Mouse (Mus musculus) limb, embryonic 14.5 days (tissue): ENCODE data around the gene Ccr2. TPM values are rescaled to one million over a fixed set of nuclear protein-coding genes. Genes with fewer than 3 reads are reported as not detected.
"Not testable (repeated sequence)": the region's sequence is repeated elsewhere in the genome, so short reads cannot be mapped to it uniquely, and the experiment has no call there.

Experiments
- ATAC-seq: fragments of 200-750 bp; cut with Nextera tagmentation; 2 replicates; pipeline ENCODE4 v1.8.0; 2017; ENCODE audit warnings: low read depth, moderate number of reproducible peaks, moderate TSS enrichment; ENCODE audit not compliant: low FRiP score
- DNase-seq: peaks from one replicate; pipeline ENCODE4 v3.0.0-alpha.2; 2015; ENCODE audit warnings: low spot score
- H3K27ac ChIP-seq: fragments of 300-500 bp; sonication (generic); replicated peaks from 2 replicates; pipeline ENCODE4 v1.5.1; 2014; ENCODE audit warnings: low read depth, mild to moderate bottlenecking, low read length, moderate library complexity, mixed read lengths
- H3K27me3 ChIP-seq: fragments of 300-500 bp; sonication (generic); 2 replicates; pipeline ENCODE4 v1.6.1; 2014; ENCODE audit warnings: low read length, mixed read lengths; ENCODE audit not compliant: control insufficient read depth, insufficient read depth
- H3K36me3 ChIP-seq: fragments of 300-500 bp; sonication (generic); 2 replicates; pipeline ENCODE4 v1.6.1; 2014; ENCODE audit warnings: mild to moderate bottlenecking, low read length, moderate library complexity, mixed read lengths; ENCODE audit not compliant: control insufficient read depth, insufficient read depth
- H3K4me1 ChIP-seq: fragments of 300-500 bp; sonication (generic); 2 replicates; pipeline ENCODE4 v1.6.1; 2014; ENCODE audit warnings: antibody characterized with exemption, low read length, mixed read lengths; ENCODE audit not compliant: control insufficient read depth, insufficient read depth
- H3K4me2 ChIP-seq: fragments of 300-500 bp; sonication (generic); replicated peaks from 2 replicates; pipeline ENCODE4 v1.6.1; 2014; ENCODE audit warnings: low read depth, mild to moderate bottlenecking, low read length, moderate library complexity; ENCODE audit not compliant: severe bottlenecking
- H3K4me3 ChIP-seq: fragments of 300-500 bp; sonication (generic); replicated peaks from 2 replicates; pipeline ENCODE4 v1.5.1; 2014; ENCODE audit warnings: low read length
- H3K9ac ChIP-seq: fragments of 300-500 bp; sonication (generic); 2 replicates; pipeline ENCODE4 v1.6.1; 2014; ENCODE audit warnings: mild to moderate bottlenecking, low read depth, low read length, moderate library complexity; ENCODE audit not compliant: severe bottlenecking
- H3K9me3 ChIP-seq: fragments of 300-500 bp; sonication (generic); 2 replicates; pipeline ENCODE4 v1.6.1; 2016; ENCODE audit warnings: low read length; ENCODE audit not compliant: control insufficient read depth
- POLR2A ChIP-seq: fragments of 200-500 bp; IDR thresholded peaks from 2 replicates; pipeline ENCODE4 v1.8.0; 2012; ENCODE audit warnings: inconsistent platforms, mild to moderate bottlenecking, moderate library complexity, borderline replicate concordance; ENCODE audit not compliant: insufficient read depth, insufficient read length; ENCODE audit errors: extremely low read depth
- WGBS: fragments of 180-500 bp; shearing (Covaris S2); extraction: QIAGEN DNeasy Blood & Tissue Kit; methylation state at CpG from one replicate; pipeline ENCODE4 v1.1.7; 2014; 5-methylcytosine and 5-hydroxymethylcytosine counted together
- polyA plus RNA-seq, 2 experiments: library from polyadenylated mRNA; depleted of rRNA in 1 of 2; stranded (reverse) in 1 of 2; unstranded in 1 of 2; fragments of >200 nt; fragmentation: Nextera tagmentation in 1 of 2; extraction: Ambion mirVana in 1 of 2; gene quantifications; 2 replicates each; pipeline versions ENCODE4 v1.2.1 to v1.2.3; 2012 to 2014

Gene Ccr2
- polyA plus RNA-seq, 2 experiments: 3.2 to 4.0 TPM

DNA sequence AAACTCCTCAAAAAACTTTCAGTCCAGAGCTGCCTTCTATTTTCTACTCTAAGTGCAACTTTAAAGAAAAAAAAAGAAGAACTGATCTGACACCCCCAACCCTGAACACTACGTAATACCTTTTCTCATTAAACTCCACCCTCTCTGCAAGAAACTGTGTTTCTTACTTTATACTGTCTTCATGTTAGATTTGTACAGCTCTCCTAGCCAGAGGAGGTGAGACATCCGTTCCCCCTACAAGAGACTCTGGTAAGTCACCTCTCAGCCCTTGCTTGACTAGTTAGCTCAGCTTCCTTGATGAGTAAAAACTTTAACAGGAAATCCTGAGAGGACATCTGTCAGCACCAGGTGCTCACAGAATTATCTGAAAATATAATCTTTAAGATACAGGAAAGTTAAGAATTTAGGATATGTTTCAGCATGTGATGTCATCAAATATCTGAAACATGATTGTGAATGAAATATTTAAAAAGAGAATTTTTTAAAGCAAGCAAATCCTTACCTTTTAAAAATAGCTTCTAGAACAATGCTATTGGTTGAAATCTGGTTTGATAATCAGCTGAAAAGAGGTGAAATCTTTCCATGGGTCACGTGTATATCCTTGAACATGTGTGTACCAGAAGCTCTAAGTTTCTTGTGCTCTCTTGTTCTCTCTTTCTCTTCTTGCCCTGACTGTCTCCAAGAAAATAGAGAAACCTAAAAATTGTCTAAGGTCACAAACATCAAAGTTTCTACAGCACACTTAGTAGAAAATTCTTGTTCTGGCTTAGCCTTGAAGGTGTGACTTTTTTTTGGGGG lies 19.8 kb downstream of the Ccr2 start, which contains the start of gene Ccr5:
Gene Ccr5, plus strand, starts transcription at position 157 of the 798 bp plus-strand sequence.
- no peaks in the 10 kb centered on the region for H3K36me3 ChIP-seq
- H3K9me3 ChIP-seq: no peaks in the 10 kb centered on the region
- H3K9ac ChIP-seq: no peak within 1 kb of the TSS
- ATAC-seq: no peak
- no peak within 1 kb of the TSS for H3K4me2 ChIP-seq
- TF ChIP-seq POLR2A: no peak
- 74% methylated on average over 3 of the region's 3 CpGs for WGBS
- H3K27me3 ChIP-seq: no peaks in the 10 kb centered on the region
- no peak for DNase-seq
- no peak within 1 kb of the TSS for H3K4me3 ChIP-seq
- no peaks in the 10 kb centered on the region for H3K4me1 ChIP-seq
- no peak within 1 kb of the TSS for H3K27ac ChIP-seq

DNA sequence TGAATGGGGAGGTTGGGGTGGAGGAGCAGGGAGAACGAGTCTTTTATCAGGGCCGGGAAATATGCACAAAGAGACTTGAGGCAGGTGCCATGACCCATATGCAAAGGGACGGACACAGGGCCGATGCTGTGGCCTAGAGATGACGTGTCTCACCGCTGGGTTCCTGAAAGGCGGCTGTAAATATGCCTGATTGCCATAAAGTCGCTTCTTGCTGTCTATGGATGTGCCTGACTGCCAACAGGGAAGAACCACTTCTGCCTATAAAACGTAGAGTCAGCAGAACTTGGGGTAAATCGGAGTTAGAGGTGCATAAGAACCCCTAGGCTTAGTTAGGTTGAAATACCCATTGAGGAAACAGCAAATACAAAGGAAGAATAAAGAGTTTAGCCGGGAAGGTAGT lies 23.8 kb downstream of the Ccr2 start:
- no peak overlapping the region for H3K4me3 ChIP-seq
- TF ChIP-seq POLR2A: no peak
- H3K36me3 ChIP-seq: no peaks in the 10 kb centered on the region
- H3K9me3 ChIP-seq: no peaks in the 10 kb centered on the region
- no peak overlapping the region for H3K4me2 ChIP-seq
- no peak for ATAC-seq
- H3K9ac ChIP-seq: no peak overlapping the region
- no peaks in the 10 kb centered on the region for H3K4me1 ChIP-seq
- DNase-seq: no peak
- H3K27ac ChIP-seq: no peak overlapping the region
- H3K27me3 ChIP-seq: no peaks in the 10 kb centered on the region
- 80% methylated on average over 11 of the region's 11 CpGs for WGBS

DNA sequence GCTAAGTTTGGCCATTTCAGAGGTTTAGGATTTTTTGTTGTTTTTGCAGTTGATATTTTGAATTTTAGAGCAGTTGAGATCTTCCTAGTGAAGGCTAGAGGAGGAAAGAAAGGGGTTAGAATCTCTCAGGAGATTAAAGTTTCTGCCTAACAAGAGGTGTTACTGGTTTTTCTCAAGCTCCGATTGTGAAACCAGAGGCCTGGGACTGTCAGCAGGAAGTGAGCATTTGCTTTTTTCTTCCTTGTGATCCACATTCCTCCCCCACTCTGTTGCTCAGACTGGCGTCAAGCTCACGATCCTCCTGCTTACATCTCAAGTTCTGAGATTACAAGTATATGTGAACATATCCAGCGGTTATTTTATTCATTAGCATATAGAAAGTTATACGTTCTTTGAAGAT lies 24.6 kb downstream of the Ccr2 start:
- ATAC-seq: no peak
- Histone ChIP-seq H3K9me3 (no peaks in the 10 kb centered on the region), H3K4me3 (no peak overlapping the region)

DNA sequence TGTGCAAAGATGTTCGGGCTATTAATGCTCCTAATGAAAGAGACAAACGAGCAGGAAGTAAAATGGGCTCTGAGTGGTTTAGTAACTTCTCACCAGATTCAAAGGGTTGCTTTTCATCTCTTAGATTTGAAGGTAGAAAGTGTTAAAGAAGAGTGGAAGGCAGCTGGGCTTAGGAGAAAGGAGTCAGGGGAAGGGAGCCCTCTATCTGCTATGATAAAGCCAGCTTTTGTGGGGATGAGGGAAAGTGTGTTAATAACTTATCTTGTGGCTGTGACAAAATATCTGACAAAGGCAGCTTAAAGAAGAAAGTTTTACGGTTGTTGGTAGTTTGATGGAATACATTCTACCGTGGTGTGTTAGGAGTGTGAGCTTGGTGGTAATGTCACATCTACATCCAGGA lies 25.7 kb downstream of the Ccr2 start:
- Histone ChIP-seq H3K4me2 (no peak overlapping the region), H3K27me3 (no peaks in the 10 kb centered on the region), H3K4me3 (no peak overlapping the region), H3K27ac (no peak overlapping the region), H3K4me1 (no peaks in the 10 kb centered on the region), H3K9me3 (no peaks in the 10 kb centered on the region), H3K36me3 (no peaks in the 10 kb centered on the region), H3K9ac (no peak overlapping the region)
- DNase-seq: no peak
- no peak for TF ChIP-seq POLR2A
- WGBS: 54% methylated on average over 4 of the region's 4 CpGs
- no peak for ATAC-seq

More for the DNA sequence above, 24.6 kb downstream of the Ccr2 start:
- DNase-seq: no peak
- Histone ChIP-seq H3K36me3 (no peaks in the 10 kb centered on the region), H3K27ac (no peak overlapping the region), H3K27me3 (no peaks in the 10 kb centered on the region), H3K9ac (no peak overlapping the region), H3K4me2 (no peak overlapping the region), H3K4me1 (no peaks in the 10 kb centered on the region)
- 29% methylated on average over 5 of the region's 5 CpGs for WGBS
- TF ChIP-seq POLR2A: no peak

DNA sequence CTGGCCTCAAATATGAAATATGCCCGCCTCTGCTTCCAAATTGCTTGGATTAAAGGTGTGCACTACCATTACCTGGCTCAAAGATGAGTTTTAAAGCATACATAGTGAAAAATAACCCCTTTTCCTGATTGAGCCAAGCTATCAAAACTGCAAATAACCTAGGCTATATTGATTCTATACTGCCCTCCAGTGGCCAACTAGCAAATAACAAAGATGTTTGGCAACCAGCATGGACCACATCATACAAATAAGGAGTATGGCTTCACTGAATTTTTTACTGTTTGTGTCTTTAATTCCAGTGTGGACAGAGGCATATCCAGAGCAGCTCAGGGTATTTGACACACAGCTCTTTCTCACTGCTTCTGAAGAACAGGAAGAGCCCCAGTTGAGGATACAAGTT lies 26.6 kb downstream of the Ccr2 start:
- no peak overlapping the region for H3K27ac ChIP-seq
- no peaks in the 10 kb centered on the region for H3K4me1 ChIP-seq
- 8% methylated on average over 1 of the region's 1 CpGs for WGBS
- no peak overlapping the region for H3K4me2 ChIP-seq
- ATAC-seq (no peak), DNase-seq (peak; percentile 87)
- H3K9me3 ChIP-seq: no peaks in the 10 kb centered on the region
- no peak for TF ChIP-seq POLR2A
- no peak overlapping the region for H3K9ac ChIP-seq
- no peaks in the 10 kb centered on the region for H3K36me3 ChIP-seq
- H3K4me3 ChIP-seq: no peak overlapping the region
- no peaks in the 10 kb centered on the region for H3K27me3 ChIP-seq

DNA sequence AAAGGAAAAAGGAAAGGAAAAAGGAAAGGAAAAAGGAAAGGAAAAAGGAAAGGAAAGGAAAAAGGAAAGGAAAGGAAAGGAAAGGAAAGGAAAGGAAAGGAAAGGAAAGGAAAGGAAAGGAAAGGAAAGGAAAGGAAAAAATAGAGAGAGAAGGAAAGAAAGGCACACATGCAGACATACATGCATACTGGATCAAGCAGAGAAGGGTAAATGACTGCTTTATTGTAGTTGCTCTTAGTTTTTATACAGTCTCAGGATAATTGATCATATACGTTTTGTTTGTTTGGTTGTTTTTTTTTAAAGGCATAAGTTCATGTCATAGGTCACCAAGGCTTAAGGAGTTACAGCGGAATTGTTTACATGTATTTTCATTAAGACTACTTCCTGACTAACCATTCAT lies 31.1 kb downstream of the Ccr2 start:
- not testable (repeated sequence) for ATAC-seq, H3K4me1 ChIP-seq, H3K9me3 ChIP-seq, H3K27me3 ChIP-seq, H3K27ac ChIP-seq, H3K4me3 ChIP-seq, H3K4me2 ChIP-seq, DNase-seq, H3K9ac ChIP-seq, H3K36me3 ChIP-seq
- 74% methylated on average over 2 of the region's 2 CpGs for WGBS

DNA sequence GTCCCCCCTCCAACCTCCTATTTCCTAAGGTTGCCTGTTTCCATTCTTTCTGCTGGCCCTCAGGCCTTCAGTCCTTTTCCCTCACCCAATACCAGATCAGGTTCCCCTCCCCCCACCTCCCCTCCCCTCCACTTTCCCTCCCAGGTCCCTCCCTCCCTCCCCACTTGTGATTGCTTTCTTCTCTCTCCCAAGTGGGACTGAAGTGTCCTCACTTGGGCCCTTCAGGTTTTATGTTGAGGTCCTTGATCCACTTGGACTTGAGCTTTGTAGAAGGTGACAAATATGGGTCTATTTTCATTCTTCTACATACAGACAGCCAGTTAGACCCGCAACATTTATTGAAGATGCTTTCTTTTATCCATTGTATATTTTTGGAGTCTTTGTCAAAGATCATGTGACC lies 33.2 kb downstream of the Ccr2 start:
- H3K36me3 ChIP-seq, H3K27ac ChIP-seq, ATAC-seq, H3K9ac ChIP-seq, H3K4me2 ChIP-seq, H3K4me3 ChIP-seq, DNase-seq, H3K27me3 ChIP-seq, H3K4me1 ChIP-seq, H3K9me3 ChIP-seq: not testable (repeated sequence)
- 97% methylated on average over 1 of the region's 1 CpGs for WGBS
